Mouse (Mus musculus) megakaryocyte, embryonic 14.5 days (primary cell): ENCODE results near the gene Cx3cr1.

Experiments
- FLI1 ChIP-seq: IDR thresholded peaks from 2 replicates; pipeline ENCODE4 v1.6.1; 2012; ENCODE audit warnings: low read length, inconsistent platforms, mixed read lengths
- GATA1 ChIP-seq: IDR thresholded peaks from 3 replicates; pipeline ENCODE4 v1.6.1; 2012; ENCODE audit warnings: mixed read lengths, low read length, inconsistent platforms, borderline replicate concordance

- TF ChIP-seq GATA1 = no peak
- no peak for TF ChIP-seq FLI1
Observed at GRCm38 (mm10) chr9:120079901-120080300, 10.2 kb upstream of the Cx3cr1 start.
